Mouse (Mus musculus) CH12.LX (cell line): ENCODE data around the gene Adpgk. TPM values are rescaled to one million over a fixed set of nuclear protein-coding genes. Genes with fewer than 3 reads are reported as not detected.

ENCODE experiments used
- DNase-seq: peaks from one replicate; pipeline ENCODE4 v3.0.0-alpha.2; 2013; ENCODE audit errors: extremely low read depth
- H3K27ac ChIP-seq: 2 replicates; pipeline ENCODE4 v1.5.1; 2012; ENCODE audit warnings: low read depth, mild to moderate bottlenecking, control low read depth, moderate library complexity; ENCODE audit not compliant: insufficient read depth
- H3K27me3 ChIP-seq: replicated peaks from 2 replicates; pipeline ENCODE3; 2012; ENCODE audit warnings: inconsistent platforms
- H3K36me3 ChIP-seq, 2 experiments: replicated peaks in 1 of 2; 2 replicates each; pipeline versions ENCODE3 to v1.6.1; 2012; ENCODE audit warnings: inconsistent platforms in 1 of 2, low read length in 1 of 2, mild to moderate bottlenecking in 1 of 2, mixed read lengths in 1 of 2, moderate library complexity in 1 of 2; ENCODE audit not compliant: control insufficient read depth in 1 of 2, insufficient read depth in 1 of 2
- H3K4me1 ChIP-seq, 2 experiments: 2 replicates each; pipeline ENCODE4 v1.6.1; 2012; ENCODE audit warnings: inconsistent platforms in 1 of 2, moderate library complexity in 1 of 2; ENCODE audit not compliant: insufficient read depth in 2 of 2, control insufficient read depth in 1 of 2
- H3K4me2 ChIP-seq: 2 replicates; pipeline ENCODE4 v1.6.1; 2012; ENCODE audit warnings: low read depth, mild to moderate bottlenecking, control low read depth; ENCODE audit not compliant: poor library complexity, insufficient read depth, severe bottlenecking
- H3K4me3 ChIP-seq, 3 experiments: fragments of 150-350 bp in 1 of 3; sonication (generic) in 1 of 3; replicated peaks in 1 of 3; 2 replicates each; pipeline versions ENCODE3 to v1.5.1; 2011 to 2012; ENCODE audit warnings: low read depth in 2 of 3, low read length in 2 of 3, mild to moderate bottlenecking in 2 of 3, moderate library complexity in 2 of 3, control low read depth in 1 of 3, improper control_type of control experiment in 1 of 3, inconsistent platforms in 1 of 3, mixed read lengths in 1 of 3; ENCODE audit not compliant: poor library complexity in 1 of 3
- H3K79me2 ChIP-seq: replicated peaks from 2 replicates; pipeline ENCODE4 v1.6.1; 2012; ENCODE audit warnings: mild to moderate bottlenecking, moderate library complexity; ENCODE audit not compliant: control insufficient read depth, poor library complexity, insufficient read depth, severe bottlenecking; ENCODE audit errors: extremely low read depth
- H3K9ac ChIP-seq: 2 replicates; pipeline ENCODE4 v1.6.1; 2012; ENCODE audit warnings: low read depth, mild to moderate bottlenecking, control low read depth, moderate library complexity; ENCODE audit not compliant: insufficient read depth
- H3K9me3 ChIP-seq: replicated peaks from 2 replicates; pipeline ENCODE3; 2012; ENCODE audit warnings: low read length, inconsistent platforms, mixed read lengths
- CHD1 ChIP-seq: IDR thresholded peaks from 2 replicates; pipeline ENCODE4 v1.6.1; 2012; ENCODE audit warnings: low read depth, low read length, improper control_type of control experiment, inconsistent platforms
- CTCF ChIP-seq, 2 experiments: IDR thresholded peaks in 1 of 2; conservative IDR thresholded peaks in 1 of 2; 2 replicates each; pipeline ENCODE4 v1.5.1; 2011 to 2012; ENCODE audit warnings: low read depth in 2 of 2, low read length in 2 of 2, improper control_type of control experiment in 1 of 2, inconsistent platforms in 1 of 2, mild to moderate bottlenecking in 1 of 2, moderate library complexity in 1 of 2
- E2F4 ChIP-seq: IDR thresholded peaks from 2 replicates; pipeline ENCODE4 v1.6.1; 2011; ENCODE audit warnings: low read depth, low read length, improper control_type of control experiment; ENCODE audit not compliant: insufficient replicate concordance
- ELF1 ChIP-seq: IDR thresholded peaks from 2 replicates; pipeline ENCODE4 v1.6.1; 2014; ENCODE audit warnings: low read depth, mild to moderate bottlenecking, inconsistent platforms, low read length, improper control_type of control experiment
- ETS1 ChIP-seq: conservative IDR thresholded peaks from 2 replicates; pipeline ENCODE4 v1.6.1; 2012; ENCODE audit warnings: low read depth, mild to moderate bottlenecking, inconsistent platforms, low read length, improper control_type of control experiment, moderate library complexity
- HCFC1 ChIP-seq: IDR thresholded peaks from 2 replicates; pipeline ENCODE4 v1.6.1; 2012; ENCODE audit warnings: low read depth, mild to moderate bottlenecking, inconsistent platforms, low read length, improper control_type of control experiment
- JUND ChIP-seq: conservative IDR thresholded peaks from 2 replicates; pipeline ENCODE4 v1.6.1; 2011; ENCODE audit warnings: low read depth, low read length, improper control_type of control experiment
- KAT2A ChIP-seq: IDR thresholded peaks from 2 replicates; pipeline ENCODE4 v1.6.1; 2012; ENCODE audit warnings: low read length, improper control_type of control experiment, inconsistent platforms; ENCODE audit not compliant: insufficient replicate concordance
- MAZ ChIP-seq: IDR thresholded peaks from 2 replicates; pipeline ENCODE4 v1.6.1; 2012; ENCODE audit warnings: low read depth, mild to moderate bottlenecking, inconsistent platforms, low read length, improper control_type of control experiment, moderate library complexity
- MXI1 ChIP-seq: IDR thresholded peaks from 2 replicates; pipeline ENCODE4 v1.6.1; 2011; ENCODE audit warnings: mild to moderate bottlenecking, low read depth, low read length, improper control_type of control experiment
- NELFE ChIP-seq: IDR thresholded peaks from 2 replicates; pipeline ENCODE4 v1.6.1; 2011; ENCODE audit warnings: low read depth, low read length, improper control_type of control experiment
- NRF1 ChIP-seq: IDR thresholded peaks from 2 replicates; pipeline ENCODE4 v1.6.1; 2014; ENCODE audit warnings: low read depth, mild to moderate bottlenecking, inconsistent platforms, low read length, improper control_type of control experiment, moderate library complexity
- PAX5 ChIP-seq: IDR thresholded peaks from 2 replicates; pipeline ENCODE4 v1.6.1; 2012; ENCODE audit warnings: low read length, inconsistent platforms, mixed read lengths
- RAD21 ChIP-seq: IDR thresholded peaks from 2 replicates; pipeline ENCODE4 v1.6.1; 2011; ENCODE audit warnings: low read depth, mild to moderate bottlenecking, low read length, improper control_type of control experiment, moderate library complexity
- RCOR1 ChIP-seq: conservative IDR thresholded peaks from 2 replicates; pipeline ENCODE4 v1.6.1; 2012; ENCODE audit warnings: low read depth, mild to moderate bottlenecking, inconsistent platforms, low read length, improper control_type of control experiment
- TBP ChIP-seq: conservative IDR thresholded peaks from 2 replicates; pipeline ENCODE4 v1.6.1; 2011; ENCODE audit warnings: low read depth, low read length, improper control_type of control experiment
- TCF12 ChIP-seq: IDR thresholded peaks from 2 replicates; pipeline ENCODE4 v1.6.1; 2014; ENCODE audit warnings: low read depth, mild to moderate bottlenecking, inconsistent platforms, low read length, improper control_type of control experiment
- UBTF ChIP-seq: IDR thresholded peaks from 2 replicates; pipeline ENCODE4 v1.6.1; 2012; ENCODE audit warnings: low read depth, mild to moderate bottlenecking, inconsistent platforms, low read length, improper control_type of control experiment, moderate library complexity
- ZC3H11A ChIP-seq: IDR thresholded peaks from 2 replicates; pipeline ENCODE4 v1.6.1; 2012; ENCODE audit warnings: low read depth, mild to moderate bottlenecking, inconsistent platforms, low read length, improper control_type of control experiment
- ZNF384 ChIP-seq: IDR thresholded peaks from 2 replicates; pipeline ENCODE4 v1.6.1; 2012; ENCODE audit warnings: low read depth, low read length, improper control_type of control experiment, inconsistent platforms
- dilution Hi-C: fragments of 300-500 bp; cut with MboI; formaldehyde crosslinking; loops from 2 replicates; pipeline ENCODE4 v1.14.3; 2020; ENCODE audit warnings: low sequenced_read_pairs; ENCODE audit not compliant: extremely low pct_unique_long_range_greater_than_20kb, extremely low pct_ligation_motif_present
- in situ Hi-C: fragments of 300-500 bp; cut with MboI; formaldehyde crosslinking; loops from 3 replicates; pipeline ENCODE4 v1.14.3; 2019; ENCODE audit warnings: low sequenced_read_pairs, low pct_ligation_motif_present, low pct_unique_long_range_greater_than_20kb, mixed read lengths
- polyA plus RNA-seq: library from polyadenylated mRNA; unstranded; fragments of >175 nt; gene quantifications from 2 replicates; pipeline ENCODE4 v1.2.1, GENCODE M21; 2012; ENCODE audit warnings: low read depth; ENCODE audit not compliant: insufficient read length
- total RNA-seq, 2 experiments: library from RNA; depleted of rRNA; stranded (reverse); fragments of 300-350 nt in 1 of 2; fragments of >200 nt in 1 of 2; gene quantifications; 2 replicates each; pipeline ENCODE4 v1.2.3; 2012 to 2014

Adpgk gene
- total and polyA plus RNA-seq, 3 experiments: 45.2 to 57.4 (median 48.4) TPM

- no peak for TF ChIP-seq CHD1
- no peak for TF ChIP-seq KAT2A
- no peak for TF ChIP-seq MAZ
- TF ChIP-seq ETS1: no peak
- no peak for TF ChIP-seq RAD21
- no peak for TF ChIP-seq TBP
- no peak for TF ChIP-seq ELF1
- no peak for TF ChIP-seq E2F4
- TF ChIP-seq JUND: no peak
- no peak for TF ChIP-seq TCF12
- TF ChIP-seq RCOR1: no peak
- TF ChIP-seq MXI1: no peak
- TF ChIP-seq HCFC1: no peak
- no peak for TF ChIP-seq ZC3H11A
- TF ChIP-seq UBTF: no peak
- TF ChIP-seq NELFE: no peak
- no peak for TF ChIP-seq PAX5
- no peak for TF ChIP-seq CTCF (conservative IDR thresholded peaks at IDR 0.05 in 1 of 2, IDR thresholded peaks at IDR 0.05 in 1 of 2; ENCODE audit: low read depth in 2 of 2, low read length in 2 of 2)
- TF ChIP-seq ZNF384: no peak
- TF ChIP-seq NRF1: no peak
- no peaks in the 10 kb centered on the region for H3K36me3 ChIP-seq
- H3K27me3 ChIP-seq: no peaks in the 10 kb centered on the region
- no peak overlapping the region for H3K4me3 ChIP-seq
- DNase-seq: no peak
- no peak overlapping the region for H3K4me2 ChIP-seq
- peaks cover 9% of the 10 kb centered on the region for H3K9me3 ChIP-seq
- peaks cover 0 to 4% of the 10 kb centered on the region in 2 experiments; a peak in 1 of 4 replicates for H3K4me1 ChIP-seq
- in situ Hi-C loops: no loop called here
- no peak overlapping the region for H3K27ac ChIP-seq
- H3K9ac ChIP-seq: no peak overlapping the region
- H3K79me2 ChIP-seq: no peaks in the 10 kb centered on the region
- dilution Hi-C loops: no loop called here
Measured at GRCm38 (mm10) chr9:59369646-59370045, 78.3 kb downstream of the Adpgk start.

Other genes starting within 250 kb of the Adpgk start
- 2.6 TPM in 2 replicates for gene Bbs4, start 62.0 kb downstream of the Adpgk start, total RNA-seq (2012; rRNA removed)
- gene Bbs4, start 62.0 kb downstream of the Adpgk start, total RNA-seq (2014; rRNA removed): 4.5 and 6.7 TPM in 2 replicates
- gene Bbs4, start 62.0 kb downstream of the Adpgk start, polyA plus RNA-seq: 3.8 and 4.0 TPM in 2 replicates
- 52.4 and 57.4 TPM in 2 replicates for gene Arih1, start 195.1 kb downstream of the Adpgk start, total RNA-seq (2012; rRNA removed)
- 38.7 and 45.2 TPM in 2 replicates for gene Arih1, start 195.1 kb downstream of the Adpgk start, total RNA-seq (2014; rRNA removed)
- gene Arih1, start 195.1 kb downstream of the Adpgk start, polyA plus RNA-seq: 68.7 and 70.9 TPM in 2 replicates
- 61.7 and 65.8 TPM in 2 replicates for gene Hexa, start 248.0 kb downstream of the Adpgk start, total RNA-seq (2012; rRNA removed)
- 33.6 and 38.0 TPM in 2 replicates for gene Hexa, start 248.0 kb downstream of the Adpgk start, total RNA-seq (2014; rRNA removed)
- gene Hexa, start 248.0 kb downstream of the Adpgk start, polyA plus RNA-seq: 35.6 and 37.1 TPM in 2 replicates
- 0.64 and 0.97 TPM in 2 replicates for gene Tmem202, start 248.3 kb downstream of the Adpgk start, total RNA-seq (2012; rRNA removed)
- 0.20 TPM in 1 of 2 replicates, not detected in the other for gene Tmem202, start 248.3 kb downstream of the Adpgk start, total RNA-seq (2014; rRNA removed)
- gene Tmem202, start 248.3 kb downstream of the Adpgk start, polyA plus RNA-seq: not detected in 2 replicates